Mouse (Mus musculus) gastrocnemius, adult 2 months (tissue): ENCODE results near the gene Ank3. TPM values are rescaled to one million over a fixed set of nuclear protein-coding genes. Genes with fewer than 3 reads are reported as not detected.

Source experiments
- DNase-seq: peaks from one replicate; pipeline ENCODE4 v3.0.0; 2022
- H3K27ac ChIP-seq: fragments of 200-600 bp; 2 replicates; pipeline ENCODE4 v1.8.1; 2022; ENCODE audit warnings: mild to moderate bottlenecking
- H3K4me3 ChIP-seq: fragments of 200-600 bp; 2 replicates; pipeline ENCODE4 v1.8.1; 2022; ENCODE audit warnings: mild to moderate bottlenecking, moderate library complexity
- CTCF ChIP-seq: fragments of 200-600 bp; IDR thresholded peaks from 2 replicates; pipeline ENCODE4 v1.8.1; 2022; ENCODE audit warnings: antibody characterized with exemption, mild to moderate bottlenecking, moderate library complexity
- intact Hi-C: fragments of 180-260 bp; cut with DNase I; formaldehyde crosslinking; loops from one replicate; pipeline ENCODE4 v1.15.1; 2025
- total RNA-seq, 2 experiments: library from RNA; stranded (reverse); gene quantifications; 2 replicates each; pipeline ENCODE4 v1.2.3; 2021

The Ank3 gene
- total RNA-seq, 2 experiments from 2014 or later = 97.9 to 110 TPM

DNA sequence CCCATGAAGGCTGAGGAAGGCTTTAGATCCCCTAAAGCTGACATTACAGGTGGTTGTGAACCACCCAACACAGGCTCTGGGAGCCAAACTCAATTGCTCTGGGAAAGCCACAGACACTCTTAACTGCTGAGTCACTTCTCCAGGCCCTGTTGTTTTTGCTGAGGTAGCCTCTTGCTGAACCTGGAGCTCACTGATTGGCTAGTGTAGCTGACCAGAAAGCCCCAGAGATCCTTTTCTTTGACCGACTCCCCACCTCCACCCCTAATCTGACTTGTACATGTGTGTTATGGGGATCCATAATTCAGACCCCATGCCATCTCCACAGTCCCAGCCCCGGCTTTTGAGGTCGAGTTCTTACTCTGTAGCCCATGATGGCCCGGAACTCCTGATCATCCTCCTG is 105.2 kb downstream of the Ank3 start:
- DNase-seq = no peak
- H3K4me3 ChIP-seq = no peak overlapping the region
- intact Hi-C loops = no loop called here
- no peak for TF ChIP-seq CTCF
- H3K27ac ChIP-seq = no peak overlapping the region

DNA sequence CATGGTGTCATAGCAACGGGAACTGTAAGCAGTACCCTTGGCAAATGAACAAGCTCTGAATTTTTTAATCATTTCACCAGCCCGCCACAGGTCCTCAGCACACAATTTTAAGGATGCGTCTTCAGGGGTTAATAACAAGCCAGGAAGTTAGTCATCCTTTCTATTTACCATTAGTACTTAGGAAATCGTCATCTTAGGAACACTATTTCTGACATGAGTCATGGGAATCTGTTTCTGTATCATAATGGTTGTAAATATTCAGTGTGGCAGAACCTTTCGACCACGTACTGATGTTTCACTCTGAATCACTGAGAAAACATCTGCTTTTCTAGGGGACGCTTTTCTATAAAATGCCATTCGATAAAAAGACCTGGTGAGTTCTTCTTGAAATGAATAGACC is 109.1 kb downstream of the Ank3 start:
- DNase-seq = no peak
- no peak for TF ChIP-seq CTCF
- no peak overlapping the region for H3K4me3 ChIP-seq
- no peak overlapping the region for H3K27ac ChIP-seq
- intact Hi-C loops = no loop called here

DNA sequence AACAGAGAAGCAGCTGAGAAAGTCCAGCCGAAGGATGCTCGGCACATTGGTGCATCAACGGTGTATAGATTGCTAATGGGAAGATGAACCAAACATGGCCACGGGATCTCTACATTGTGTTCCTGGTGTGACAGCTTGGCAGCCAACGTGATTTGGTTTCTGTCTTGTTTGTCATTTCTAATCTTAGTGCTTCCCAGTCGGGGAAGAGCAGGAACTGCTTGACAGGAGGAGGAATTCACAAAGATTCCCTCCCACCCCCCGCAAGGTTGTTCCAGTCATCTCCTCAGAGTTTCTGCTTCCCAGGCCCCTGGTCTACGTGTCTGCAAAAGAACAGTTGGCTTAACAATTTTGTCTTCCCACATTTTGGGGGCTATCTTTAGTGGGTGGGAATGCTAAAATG is 111.8 kb downstream of the Ank3 start:
- H3K27ac ChIP-seq = no peak overlapping the region
- no peak for TF ChIP-seq CTCF
- intact Hi-C loops = no loop called here
- H3K4me3 ChIP-seq = no peak overlapping the region
- DNase-seq = no peak

DNA sequence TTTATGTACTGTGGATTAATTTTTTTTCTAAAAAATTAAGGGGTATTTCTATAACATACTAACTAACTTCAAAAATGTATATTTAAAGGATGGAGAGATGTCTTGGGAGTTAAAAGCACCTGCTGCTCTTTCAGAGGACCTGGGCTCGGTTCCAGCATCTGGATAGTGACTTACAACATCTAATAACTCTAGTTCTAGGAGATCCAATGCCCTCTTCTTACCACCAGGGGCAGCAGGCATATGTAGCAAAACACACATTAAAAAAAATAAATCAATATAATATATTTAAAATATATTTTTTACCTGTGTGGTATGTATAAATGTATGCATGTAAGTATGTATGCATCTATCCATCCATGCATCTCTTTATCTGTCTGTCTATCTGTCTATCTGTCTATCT is 112.7 kb downstream of the Ank3 start:
- Histone ChIP-seq H3K27ac (no peak overlapping the region), H3K4me3 (no peak overlapping the region)
- peak; percentile 46 for TF ChIP-seq CTCF
- DNase-seq = no peak
- intact Hi-C loops = no loop called here

DNA sequence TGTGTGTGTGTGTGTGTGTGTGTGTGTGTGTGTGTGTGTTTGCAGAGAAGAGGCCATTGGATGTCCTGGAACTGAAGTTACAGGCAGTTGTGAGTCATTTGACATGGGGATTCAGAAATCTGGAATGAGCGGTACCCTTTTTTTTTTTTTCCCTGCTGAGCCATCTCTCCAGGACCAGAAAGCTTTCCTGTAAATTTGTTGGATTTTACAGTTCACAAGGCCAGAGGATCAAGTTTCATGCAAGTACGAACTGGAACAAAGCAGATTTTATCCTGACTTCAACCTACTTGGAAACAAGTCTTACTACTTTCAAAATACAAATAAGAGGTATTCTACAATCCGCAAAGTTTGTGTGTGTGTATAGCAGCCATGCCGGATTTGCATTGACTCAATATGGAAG is 123.4 kb downstream of the Ank3 start:
- TF ChIP-seq CTCF = no peak
- Histone ChIP-seq H3K4me3 (no peak overlapping the region), H3K27ac (no peak overlapping the region)
- intact Hi-C loops = no loop called here
- DNase-seq = no peak

DNA sequence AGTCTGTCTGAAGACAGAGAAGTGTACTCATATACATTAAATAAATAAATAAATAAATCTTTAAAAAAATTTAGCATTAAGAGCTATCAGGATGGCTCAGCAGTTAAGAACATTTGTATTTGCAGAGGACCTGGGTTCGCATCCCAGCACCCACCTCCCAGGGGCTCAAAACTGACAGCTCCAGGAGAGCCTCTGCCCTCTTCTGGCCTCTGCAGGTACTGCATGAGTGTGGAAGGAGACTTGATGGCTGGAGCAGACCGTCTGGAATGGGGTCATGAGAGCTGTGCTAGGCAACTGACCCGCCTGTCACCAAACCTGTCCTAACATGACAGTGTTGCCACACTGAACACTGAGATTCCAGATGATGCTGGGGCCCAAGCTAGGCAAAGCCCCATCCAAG is 124.6 kb downstream of the Ank3 start:
- peak; percentile 36 for DNase-seq
- TF ChIP-seq CTCF = peak; percentile 49
- no peak overlapping the region for H3K4me3 ChIP-seq
- no peak overlapping the region for H3K27ac ChIP-seq
- intact Hi-C loops = no loop called here

DNA sequence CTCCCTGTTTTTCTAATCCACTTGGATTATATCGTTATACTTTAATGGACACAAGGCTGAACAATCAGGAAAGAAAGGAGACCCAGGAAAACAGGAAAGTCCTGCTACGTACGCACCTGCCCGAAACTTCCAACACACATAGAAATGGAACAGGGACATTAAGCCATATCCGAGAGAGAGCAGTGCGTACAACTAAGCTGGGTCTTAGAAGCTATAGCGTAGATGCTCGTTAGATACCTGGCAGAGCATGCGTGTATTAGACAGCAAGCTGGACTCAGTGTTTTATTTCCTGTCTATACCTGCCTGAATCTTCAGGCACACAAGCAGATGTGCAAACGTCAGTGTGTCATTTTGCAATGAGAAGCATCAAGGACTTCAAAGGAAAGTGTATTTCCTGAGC is 128.7 kb downstream of the Ank3 start:
- Histone ChIP-seq H3K27ac (no peak overlapping the region), H3K4me3 (no peak overlapping the region)
- no peak for TF ChIP-seq CTCF
- intact Hi-C loops = loop anchor here (5.0 kb wide), 1 partner anchor 75 kb away; no protein-coding TSS in a partner anchor
- no peak for DNase-seq

DNA sequence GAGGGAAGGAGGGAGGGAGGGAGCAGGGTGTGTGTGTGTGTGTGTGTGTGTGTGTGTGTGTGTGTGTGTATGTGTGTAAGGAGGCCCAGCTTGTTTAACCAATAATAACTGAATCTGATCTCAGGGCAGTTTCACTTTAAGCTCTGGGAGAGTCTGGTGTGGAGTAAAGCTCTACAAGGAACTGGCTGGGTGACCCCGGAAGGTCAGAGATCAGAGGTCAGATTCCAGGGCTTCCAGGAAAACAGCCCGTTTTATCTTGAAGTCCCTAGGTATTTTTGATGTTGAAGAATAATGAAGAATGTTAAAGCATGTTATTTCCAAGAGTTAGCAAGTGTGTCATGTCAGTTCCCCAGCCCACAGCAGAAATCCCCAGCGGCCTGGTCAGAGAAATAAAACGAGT is 130.2 kb downstream of the Ank3 start:
- peak; percentile 59 for DNase-seq

DNA sequence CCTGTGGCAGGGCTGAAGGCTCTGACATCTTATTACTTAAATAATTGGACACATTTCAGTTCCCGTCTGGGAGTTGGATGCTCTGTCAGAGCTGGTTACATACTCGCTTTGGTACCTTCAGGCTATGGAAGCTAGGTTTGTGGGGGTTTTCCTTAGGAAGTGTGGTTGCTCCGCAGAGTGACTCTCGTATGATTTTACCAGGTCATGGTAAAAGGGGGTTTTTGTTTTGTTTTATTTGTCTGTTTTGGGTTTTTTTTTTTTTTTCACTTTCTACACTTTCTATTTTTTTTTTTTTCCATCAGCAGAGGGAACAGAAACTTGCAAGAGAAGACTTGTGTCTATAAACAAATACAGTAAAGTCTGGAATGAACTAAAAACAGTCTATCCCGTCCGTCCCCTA is 131.8 kb downstream of the Ank3 start:
- H3K27ac ChIP-seq = peak overlapping the region; percentile 88
- DNase-seq = no peak
- no peak for TF ChIP-seq CTCF
- intact Hi-C loops = no loop called here
- no peak overlapping the region for H3K4me3 ChIP-seq

More for the DNA sequence above, 130.2 kb downstream of the Ank3 start:
- Histone ChIP-seq H3K4me3 (peak overlapping the region; percentile 57), H3K27ac (peak overlapping the region; percentile 88)
- TF ChIP-seq CTCF = no peak
- intact Hi-C loops = loop anchor here (5.0 kb wide), 1 partner anchor 76 kb away; no protein-coding TSS in a partner anchor

DNA sequence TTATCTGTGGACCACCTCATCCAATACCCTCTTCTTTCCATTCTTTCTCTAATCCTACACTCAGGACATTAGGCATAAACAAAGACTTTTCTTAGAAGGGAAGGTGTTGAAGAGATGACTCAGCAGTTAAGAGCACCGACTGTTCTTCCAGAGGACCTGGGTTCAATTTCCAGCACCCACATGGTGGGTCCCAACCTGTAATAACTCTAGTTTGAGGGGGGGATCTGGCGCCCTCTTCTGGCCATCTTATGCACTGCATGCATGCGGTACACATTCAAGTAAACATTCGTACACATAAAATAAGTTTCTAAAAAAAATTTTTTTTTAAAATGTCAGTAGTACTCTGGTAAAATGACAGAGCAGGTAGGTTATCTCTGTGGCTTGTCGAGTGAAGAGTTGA is 133.0 kb downstream of the Ank3 start:
- Histone ChIP-seq H3K4me3 (no peak overlapping the region), H3K27ac (peak overlapping the region; percentile 49; the same call in 1 of the 2 replicates)
- no peak for DNase-seq
- peak; percentile 62 for TF ChIP-seq CTCF
- intact Hi-C loops = no loop called here

DNA sequence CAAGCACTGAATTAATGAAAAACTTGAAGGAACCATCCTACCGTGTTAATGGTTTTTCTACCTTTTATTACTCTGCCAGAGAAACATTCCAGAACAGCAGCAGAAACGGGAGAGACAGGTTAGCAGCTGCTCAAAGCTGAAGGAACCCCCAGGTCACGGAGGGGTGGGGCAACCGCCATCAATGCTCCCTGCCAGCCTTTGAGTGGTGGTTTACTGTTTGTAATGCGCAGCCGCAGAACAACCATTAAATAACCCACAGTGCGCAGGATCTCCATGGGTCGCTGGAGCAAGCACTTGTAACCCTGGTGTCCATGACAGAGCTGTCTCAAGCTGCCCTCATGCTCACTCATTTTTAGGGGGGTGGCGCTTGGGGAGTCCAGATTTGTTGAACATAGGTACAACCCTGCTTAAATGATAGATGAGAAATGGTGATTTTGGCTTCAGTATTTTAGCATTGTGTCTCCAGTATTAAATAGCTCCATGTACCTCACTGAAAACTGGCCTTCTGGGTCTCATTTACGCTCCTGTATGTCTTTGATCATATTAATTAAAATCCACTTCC is 133.7 kb downstream of the Ank3 start:
- no peak for DNase-seq
- Histone ChIP-seq H3K27ac (no peak overlapping the region; the same call in 1 of the 2 replicates), H3K4me3 (no peak overlapping the region)
- no peak for TF ChIP-seq CTCF
- intact Hi-C loops = no loop called here

DNA sequence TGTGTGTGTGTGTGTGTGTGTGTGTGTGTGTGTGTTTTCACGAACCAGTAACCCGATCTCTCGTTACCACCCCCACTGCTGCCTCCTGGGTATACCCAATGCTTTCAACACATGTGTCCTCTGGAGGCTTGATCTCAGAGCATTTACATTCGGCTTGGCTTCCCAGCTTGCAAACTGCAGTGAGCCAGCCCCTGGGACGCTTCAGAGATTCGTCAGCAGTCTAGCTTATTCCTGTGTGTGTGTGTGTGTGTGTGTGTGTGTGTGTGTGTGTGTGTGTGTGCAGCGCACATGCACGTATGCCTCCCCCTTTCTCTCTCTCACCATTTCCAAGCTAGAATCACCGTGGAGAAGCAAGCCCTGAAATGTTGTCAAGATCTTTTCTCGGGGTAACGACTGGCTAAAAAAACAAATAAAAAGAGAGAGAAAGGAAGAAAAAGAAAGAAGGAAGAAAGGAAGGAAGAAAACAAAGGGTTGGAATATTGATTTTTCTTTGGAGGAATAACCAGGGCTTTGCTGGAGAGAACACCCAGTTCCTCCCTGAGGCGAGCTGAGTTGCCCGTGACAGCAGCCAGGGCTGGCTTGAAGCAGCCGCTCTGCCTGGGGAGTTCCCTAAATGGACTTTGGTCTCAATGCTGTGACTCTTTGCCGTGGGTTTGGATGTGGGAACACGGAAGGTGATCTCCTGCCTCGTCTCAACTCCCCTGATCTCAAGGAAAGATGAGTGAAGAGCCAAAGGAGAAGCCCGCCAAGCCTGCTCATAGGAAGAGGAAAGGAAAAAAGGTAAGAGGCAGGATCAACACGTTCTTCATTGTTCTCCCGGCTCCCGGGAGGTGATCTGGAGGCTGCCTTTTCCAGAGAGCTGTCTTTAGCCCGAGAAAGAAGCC is 135.2 kb downstream of the Ank3 start:
- intact Hi-C loops = no loop called here
- peak overlapping the region; percentile 93 for H3K27ac ChIP-seq
- peak; percentile 71 for DNase-seq
- no peak for TF ChIP-seq CTCF
- peak overlapping the region; percentile 73 for H3K4me3 ChIP-seq

DNA sequence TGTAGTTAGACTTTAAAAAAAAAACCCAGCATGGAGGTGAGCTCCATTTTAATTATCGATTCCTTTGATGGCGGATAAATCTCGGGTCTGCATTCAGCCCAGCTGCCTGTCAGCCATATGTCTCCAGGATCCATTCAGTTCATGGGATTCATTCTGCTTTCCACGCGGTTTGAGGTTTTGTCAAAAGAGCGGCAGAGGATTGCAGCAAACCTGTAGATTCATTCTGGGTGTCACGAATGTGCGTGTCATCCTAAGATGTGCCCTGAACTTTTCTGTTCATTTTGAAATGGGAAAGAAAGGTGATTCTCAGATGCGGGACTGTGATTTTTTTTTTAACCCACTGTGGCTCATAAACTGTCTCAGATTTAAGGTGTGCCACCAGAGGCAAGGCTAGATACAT is 136.1 kb downstream of the Ank3 start:
- peak overlapping the region; percentile 73 for H3K4me3 ChIP-seq
- TF ChIP-seq CTCF = no peak
- no peak for DNase-seq
- peak overlapping the region; percentile 93 for H3K27ac ChIP-seq
- intact Hi-C loops = loop anchor here (5.0 kb wide), 1 partner anchor 118 kb away; no protein-coding TSS in a partner anchor
